Mouse (Mus musculus): ENCODE measurements around the gene 4933402D24Rik. TPM values are rescaled to one million over a fixed set of nuclear protein-coding genes. Genes with fewer than 3 reads are reported as not detected.

4933402D24Rik gene
- polyA plus RNA-seq, 1 experiment from 2014 or later = 0.24 TPM

Other genes with a start within 250 kb of the 4933402D24Rik start
- not detected in 2 replicates for gene Gm39653, start 153.3 kb downstream of the 4933402D24Rik start, polyA plus RNA-seq (2015; fragmentation: Nextera tagmentation; extraction: Ambion mirVana)
- 0.04 and 0.09 TPM in 2 replicates for gene Dytn, start 82.3 kb downstream of the 4933402D24Rik start, polyA plus RNA-seq (2015; fragmentation: Nextera tagmentation; extraction: Ambion mirVana)
- gene Mdh1b, start 38.9 kb downstream of the 4933402D24Rik start, polyA plus RNA-seq (2015; fragmentation: Nextera tagmentation; extraction: Ambion mirVana) = 0.69 and 1.1 TPM in 2 replicates
- gene Fastkd2, start 38.7 kb downstream of the 4933402D24Rik start, polyA plus RNA-seq (2015; fragmentation: Nextera tagmentation; extraction: Ambion mirVana) = 32.9 and 34.5 TPM in 2 replicates